Mouse (Mus musculus): ENCODE data around the gene Zfp882.

DNA sequence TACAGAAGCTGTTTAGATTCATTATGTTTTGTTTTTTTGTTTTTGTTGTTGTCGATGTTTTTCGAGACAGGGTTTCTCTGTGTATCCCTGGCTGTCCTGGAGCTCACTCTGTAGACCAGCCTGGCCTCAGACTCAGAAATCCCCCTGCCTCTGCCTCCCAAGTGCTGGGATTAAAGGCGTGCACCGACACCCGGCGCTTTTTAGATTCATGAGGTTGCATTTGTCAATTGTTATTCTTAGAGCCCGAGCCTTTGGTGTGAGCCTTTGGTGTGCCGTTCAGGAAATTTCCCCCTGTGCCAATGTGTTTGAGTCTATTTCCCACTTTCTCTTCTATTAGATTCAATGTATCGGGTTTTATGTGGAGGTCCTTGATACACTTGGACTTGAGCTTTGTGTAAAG is 46.3 kb downstream of the Zfp882 start:
- TF ChIP-seq POLR2A (IDR thresholded peaks at IDR 0.05; ENCODE audit: insufficient read depth, low read depth, low read length), result no peak
- TF ChIP-seq CTCF (IDR thresholded peaks at IDR 0.05; ENCODE audit: insufficient read depth, low read depth, low read length), result no peak
